Mouse (Mus musculus): Measurements from ENCODE around the gene Vmn1r74.
"Not testable (repeated sequence)": the region's sequence is repeated elsewhere in the genome, so short reads cannot be mapped to it uniquely, and the experiment has no call there.

The Vmn1r74 gene

GRCm38 (mm10) chr7:11833680-11834079, at the start of gene Vmn1r74:
Gene Vmn1r74 (plus strand): TSS chr7:11833980.
- no peak for DNase-seq (ENCODE audit: low spot score in 2 of 2)

- no peak for DNase-seq (ENCODE audit: low spot score in 2 of 2)
Observed at GRCm38 (mm10) chr7:11813751-11814150, 20.0 kb upstream of the Vmn1r74 start.

GRCm38 (mm10) chr7:11822166-11822565, 11.6 kb upstream of the Vmn1r74 start:
- no peak for DNase-seq (ENCODE audit: low spot score in 2 of 2)

GRCm38 (mm10) chr7:11823246-11823645, 10.5 kb upstream of the Vmn1r74 start:
- DNase-seq (ENCODE audit: low spot score in 2 of 2) = not testable (repeated sequence)

DNA sequence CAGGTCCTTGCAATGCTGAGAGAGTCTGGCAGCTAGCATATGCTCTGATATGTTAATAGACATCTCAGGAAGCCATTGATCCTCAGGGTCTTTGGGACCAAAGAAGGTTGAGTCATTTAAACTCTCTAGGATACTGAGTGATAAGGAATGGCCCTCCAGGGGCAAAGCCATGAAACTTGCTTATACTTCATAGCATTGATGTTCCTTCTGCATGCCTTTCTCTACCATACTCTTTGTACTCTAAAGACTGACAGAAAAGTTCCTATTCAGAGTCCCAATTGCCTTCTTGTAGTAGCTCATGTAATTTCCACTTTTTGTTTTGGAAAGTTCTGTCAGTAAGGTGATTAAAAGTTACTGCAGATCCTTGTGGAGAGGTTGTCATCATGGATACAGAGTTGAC, 40.5 kb downstream of the Vmn1r74 start, which contains the start of gene Vmn1r75:
Gene Vmn1r75 (plus strand): TSS at position 301 of the 400 bp plus-strand sequence.
- DNase-seq (ENCODE audit: low spot score in 2 of 2) = no peak
